Comparison of ENCODE assay signal across 9 mouse cellular contexts in genomic region chr16:45653009-45653933, GRCm38 (mm10). TPM values are rescaled to one million over a fixed set of nuclear protein-coding genes. Genes with fewer than 3 reads are reported as not detected.
DNase-seq lines count a peak whose midpoint lies in the region; ATAC-seq and TF ChIP-seq lines count a peak whose summit lies in the region.
"Had no signal": no experiment of that assay in that cellular context is flagged by ENCODE, and none has a peak within 500 bp of the region (broad histone marks: within the 10 kb centered on the region; RNA-seq: fewer than 3 reads in every experiment).

No protein-coding gene starts in this region.

- intact Hi-C loops in left cerebral cortex, postnatal 25 days (cut with DNase I), result no loop called here

- no peak for TF ChIP-seq POLR2A in kidney, adult 2 months (IDR thresholded peaks at IDR 0.05; ENCODE audit: low read depth, low read length)

- TF ChIP-seq CTCF in kidney, adult 2 months (conservative IDR thresholded peaks at IDR 0.05; ENCODE audit: insufficient read depth, insufficient read length, low read depth, low read length), result no peak

- H3K27ac ChIP-seq in kidney, adult 2 months (ENCODE audit: insufficient read depth, low read depth, low read length), result no peak overlapping the region
- H3K27ac ChIP-seq in hindbrain, embryonic 15.5 days (replicated peaks), result no peak overlapping the region
- no peak overlapping the region for H3K27ac ChIP-seq in midbrain, embryonic 13.5 days

- H3K4me2 ChIP-seq in hindbrain, embryonic 15.5 days, result peak overlapping the region; percentile 61
- H3K4me2 ChIP-seq in midbrain, embryonic 13.5 days (replicated peaks), result peak overlapping the region; percentile 49

- no peaks in the 10 kb centered on the region for H3K4me1 ChIP-seq in kidney, adult 2 months (ENCODE audit: control insufficient read depth, insufficient read depth, low read length)
- 0 out of 2 replicates have a peak, but pooled peaks cover 6% of the 10 kb centered on the region for H3K4me1 ChIP-seq in hindbrain, embryonic 15.5 days (replicated peaks)
- H3K4me1 ChIP-seq in midbrain, embryonic 13.5 days (replicated peaks), result 0 out of 2 replicates have a peak, but pooled peaks cover 6% of the 10 kb centered on the region

- H3K4me3 ChIP-seq in kidney, adult 2 months (ENCODE audit: insufficient read depth, low read depth, low read length), result peak overlapping the region; percentile 23
- H3K4me3 ChIP-seq in hindbrain, embryonic 15.5 days, result peak overlapping the region; percentile 35
- peak overlapping the region; percentile 28 for H3K4me3 ChIP-seq in midbrain, embryonic 13.5 days (replicated peaks)

- WGBS in kidney, adult 2 months, result 33% methylated on average over 17 of the region's 17 CpGs
- WGBS in hindbrain, embryonic 15.5 days, result 19% methylated on average over 17 of the region's 17 CpGs
- 12% methylated on average over 17 of the region's 17 CpGs for WGBS in midbrain, embryonic 13.5 days

- H3K36me3 ChIP-seq in kidney, adult 2 months (ENCODE audit: control insufficient read depth, insufficient read depth, low read length), result no peaks in the 10 kb centered on the region
- H3K36me3 ChIP-seq in hindbrain, embryonic 15.5 days, result no peaks in the 10 kb centered on the region
- H3K36me3 ChIP-seq in midbrain, embryonic 13.5 days, result no peaks in the 10 kb centered on the region

- H3K9ac ChIP-seq in hindbrain, embryonic 15.5 days, result no peak overlapping the region
- H3K9ac ChIP-seq in midbrain, embryonic 13.5 days (replicated peaks), result no peak overlapping the region

- peak; percentile 28 for ATAC-seq in activated CD4-positive, CD25-positive, alpha-beta regulatory T cell, adult 4 months
- no peak for ATAC-seq in hindbrain, embryonic 15.5 days (ENCODE audit: low FRiP score, low read depth)
- no peak for ATAC-seq in midbrain, embryonic 13.5 days
- ATAC-seq: Patski had no signal

- DNase-seq in kidney, adult 2 months, result no peak
- DNase-seq in kidney, postnatal 14 days, result no peak
- no peak for DNase-seq in left cerebral cortex, postnatal 25 days (ENCODE audit: low spot score in 2 of 2)
- no peak for DNase-seq in urinary bladder, postnatal 14 days (ENCODE audit: low spot score)
- no peak for DNase-seq in left cerebral cortex, adult 18-20 months (ENCODE audit: low spot score in 2 of 2)

- no peaks in the 10 kb centered on the region for H3K27me3 ChIP-seq in kidney, adult 2 months (replicated peaks; ENCODE audit: control insufficient read depth, insufficient read depth, low read length)
- peaks cover 15% of the 10 kb centered on the region; the same call in 1 of the 2 replicates for H3K27me3 ChIP-seq in hindbrain, embryonic 15.5 days
- peaks cover 16% of the 10 kb centered on the region for H3K27me3 ChIP-seq in midbrain, embryonic 13.5 days
- H3K27me3 ChIP-seq: Patski had no signal

- H3K9me3 ChIP-seq in hindbrain, embryonic 15.5 days, result no peaks in the 10 kb centered on the region
- H3K9me3 ChIP-seq in midbrain, embryonic 13.5 days, result no peaks in the 10 kb centered on the region

RNA-seq across cellular contexts. Expression of gene BC016579, which starts 0.6 kb away (rescaled TPM):
- polyA plus RNA-seq in kidney, adult 2 months (2012; rRNA removed), result 0.05 and 0.07 TPM in 2 replicates
- polyA plus RNA-seq in activated CD4-positive, CD25-positive, alpha-beta regulatory T cell, adult 4 months (2017; shearing (Covaris generic)), result not detected
- polyA plus RNA-seq in hindbrain, embryonic 15.5 days (2015; fragmentation: Nextera tagmentation; extraction: Ambion mirVana), result not detected in 2 replicates
- polyA plus RNA-seq in midbrain, embryonic 13.5 days (2015; fragmentation: Nextera tagmentation; extraction: Ambion mirVana), result 0.09 TPM in 1 of 2 replicates, not detected in the other
- under 1 TPM in 1 of 2 experiments, not detected in 1; 0.16 TPM for total RNA-seq in left cerebral cortex, postnatal 25 days (2021)
- total RNA-seq in left cerebral cortex, adult 18-20 months (2021), result under 1 TPM in 1 of 2 experiments, not detected in 1; 0.26 TPM
- polyA plus RNA-seq: Patski had no signal

RNA-seq across cellular contexts. Expression of gene Tmprss7, which starts 40.2 kb away (rescaled TPM):
- 0.05 TPM in 1 of 2 replicates, not detected in the other for polyA plus RNA-seq in kidney, adult 2 months (2012; rRNA removed)
- polyA plus RNA-seq in activated CD4-positive, CD25-positive, alpha-beta regulatory T cell, adult 4 months (2017; shearing (Covaris generic)), result not detected
- polyA plus RNA-seq in hindbrain, embryonic 15.5 days (2015; fragmentation: Nextera tagmentation; extraction: Ambion mirVana), result 0.83 and 1.1 TPM in 2 replicates
- polyA plus RNA-seq in midbrain, embryonic 13.5 days (2015; fragmentation: Nextera tagmentation; extraction: Ambion mirVana), result 0.32 and 0.63 TPM in 2 replicates
- total RNA-seq in left cerebral cortex, postnatal 25 days (2021), result 1 to 10 TPM; 2.8 to 4.4 TPM
- 1 to 10 TPM; 1.5 to 2.7 TPM for total RNA-seq in left cerebral cortex, adult 18-20 months (2021)
- polyA plus RNA-seq: Patski had no signal

RNA-seq across cellular contexts. Expression of gene Gcsam, which starts 43.1 kb away (rescaled TPM):
- 0.11 and 0.44 TPM in 2 replicates for polyA plus RNA-seq in kidney, adult 2 months (2012; rRNA removed)
- polyA plus RNA-seq in activated CD4-positive, CD25-positive, alpha-beta regulatory T cell, adult 4 months (2017; shearing (Covaris generic)), result under 1 TPM in 1 of 2 experiments, not detected in 1; 0.23 TPM
- not detected in 2 replicates for polyA plus RNA-seq in hindbrain, embryonic 15.5 days (2015; fragmentation: Nextera tagmentation; extraction: Ambion mirVana)
- not detected in 2 replicates for polyA plus RNA-seq in midbrain, embryonic 13.5 days (2015; fragmentation: Nextera tagmentation; extraction: Ambion mirVana)
- not detected for total RNA-seq in left cerebral cortex, postnatal 25 days (2021)
- not detected for total RNA-seq in left cerebral cortex, adult 18-20 months (2021)
- polyA plus RNA-seq: Patski had no signal
